Mouse (Mus musculus): ENCODE measurements around the gene Sap30l. TPM values are rescaled to one million over a fixed set of nuclear protein-coding genes. Genes with fewer than 3 reads are reported as not detected.
A peak's percentile ranks its signal among the peaks of the same experiment; 100 is the strongest.

Gene Sap30l
- polyA plus RNA-seq, 1 experiment from 2014 or later: 21.1 TPM

GRCm38 (mm10) chr11:57773936-57774335 is 27.5 kb upstream of the Sap30l start:
- H3K36me3 ChIP-seq: peaks cover 28% of the 10 kb centered on the region
- H3K4me3 ChIP-seq (replicated peaks): no peak overlapping the region
- no peaks in the 10 kb centered on the region for H3K9me3 ChIP-seq
- H3K27me3 ChIP-seq: 0 out of 2 replicates have a peak, but pooled peaks cover 22% of the 10 kb centered on the region
- no peak overlapping the region for H3K27ac ChIP-seq
- peaks cover 25% of the 10 kb centered on the region for H3K4me1 ChIP-seq (replicated peaks)
- no peak overlapping the region; the same call in 1 of the 2 replicates for H3K9ac ChIP-seq (replicated peaks)
- WGBS: 10% methylated on average over 4 of the region's 4 CpGs
- ATAC-seq (ENCODE audit: insufficient number of reproducible peaks, insufficient read depth, low FRiP score, low TSS enrichment, low read depth): no peak
- H3K4me2 ChIP-seq: no peak overlapping the region

- Histone ChIP-seq H3K36me3 (peaks cover 15% of the 10 kb centered on the region), H3K4me1 (replicated peaks) (peaks cover 38% of the 10 kb centered on the region), H3K27me3 (0 out of 2 replicates have a peak, but pooled peaks cover 22% of the 10 kb centered on the region), H3K9me3 (no peaks in the 10 kb centered on the region), H3K4me3 (replicated peaks) (no peak overlapping the region), H3K4me2 (no peak overlapping the region), H3K9ac (replicated peaks) (no peak overlapping the region), H3K27ac (no peak overlapping the region)
- WGBS: 71% methylated on average over 6 of the region's 6 CpGs
- no peak for ATAC-seq (ENCODE audit: insufficient number of reproducible peaks, insufficient read depth, low FRiP score, low TSS enrichment, low read depth)
Measured at GRCm38 (mm10) chr11:57775868-57776267, 25.6 kb upstream of the Sap30l start.

- no peaks in the 10 kb centered on the region for H3K9me3 ChIP-seq
- no peak overlapping the region for H3K4me3 ChIP-seq (replicated peaks)
- no peak overlapping the region for H3K9ac ChIP-seq (replicated peaks)
- H3K36me3 ChIP-seq: peaks cover 15% of the 10 kb centered on the region
- H3K27ac ChIP-seq: no peak overlapping the region
- no peak for ATAC-seq (ENCODE audit: insufficient number of reproducible peaks, insufficient read depth, low FRiP score, low TSS enrichment, low read depth)
- no peak overlapping the region for H3K4me2 ChIP-seq
- peaks cover 38% of the 10 kb centered on the region for H3K4me1 ChIP-seq (replicated peaks)
- H3K27me3 ChIP-seq: peaks cover 24% of the 10 kb centered on the region; the same call in 1 of the 2 replicates
- WGBS: 94% methylated on average over 3 of the region's 3 CpGs
Measured at GRCm38 (mm10) chr11:57776546-57776945, 24.9 kb upstream of the Sap30l start.

GRCm38 (mm10) chr11:57778349-57778748 is 23.1 kb upstream of the Sap30l start:
- Histone ChIP-seq H3K9ac (replicated peaks) (no peak overlapping the region), H3K36me3 (peaks cover 15% of the 10 kb centered on the region; the same call in 1 of the 2 replicates), H3K4me3 (replicated peaks) (no peak overlapping the region), H3K4me1 (replicated peaks) (peaks cover 33% of the 10 kb centered on the region), H3K9me3 (no peaks in the 10 kb centered on the region), H3K27ac (0 out of 2 replicates have a peak overlapping the region, but pooled peaks have one; percentile 18), H3K27me3 (peaks cover 28% of the 10 kb centered on the region; the same call in 1 of the 2 replicates), H3K4me2 (no peak overlapping the region)
- 23% methylated on average over 5 of the region's 5 CpGs for WGBS
- peak; percentile 44; the same call in 1 of the 2 replicates for ATAC-seq (ENCODE audit: insufficient number of reproducible peaks, insufficient read depth, low FRiP score, low TSS enrichment, low read depth)

DNA sequence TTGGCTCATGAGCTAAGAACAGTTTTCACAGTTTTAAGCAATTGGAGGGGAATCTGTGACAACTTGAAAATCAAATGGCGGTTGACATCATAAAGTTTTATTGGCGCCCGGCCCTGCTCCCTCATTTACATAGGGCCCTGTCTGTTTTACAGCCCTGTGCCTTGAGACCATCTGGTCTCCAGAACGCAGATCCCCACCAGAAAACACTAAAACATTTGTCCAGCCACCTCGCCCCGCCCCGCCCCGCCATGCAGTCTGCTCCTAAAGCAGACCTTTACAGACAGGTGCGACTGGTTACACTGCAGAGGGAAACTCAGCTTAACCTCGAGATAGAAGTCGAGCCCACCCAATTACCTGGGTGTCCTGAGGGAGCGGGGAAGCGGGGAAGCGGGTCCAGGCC is 21.6 kb upstream of the Sap30l start:
- no peak overlapping the region for H3K4me3 ChIP-seq (replicated peaks)
- H3K9ac ChIP-seq (replicated peaks): no peak overlapping the region
- H3K27me3 ChIP-seq: peaks cover 24% of the 10 kb centered on the region; the same call in 1 of the 2 replicates
- peaks cover 20% of the 10 kb centered on the region; the same call in 1 of the 2 replicates for H3K36me3 ChIP-seq
- H3K9me3 ChIP-seq: no peaks in the 10 kb centered on the region
- peak overlapping the region; percentile 64; the same call in 1 of the 2 replicates for H3K27ac ChIP-seq
- no peak for ATAC-seq (ENCODE audit: insufficient number of reproducible peaks, insufficient read depth, low FRiP score, low TSS enrichment, low read depth)
- peaks cover 23% of the 10 kb centered on the region for H3K4me1 ChIP-seq (replicated peaks)
- WGBS: 13% methylated on average over 14 of the region's 14 CpGs
- H3K4me2 ChIP-seq: no peak overlapping the region

GRCm38 (mm10) chr11:57786616-57787418 is 14.6 kb upstream of the Sap30l start:
- Histone ChIP-seq H3K27me3 (peaks cover under 1% of the 10 kb centered on the region; the same call in 1 of the 2 replicates), H3K9me3 (no peaks in the 10 kb centered on the region), H3K4me3 (replicated peaks) (no peak overlapping the region), H3K27ac (peak overlapping the region; percentile 7; the same call in 1 of the 2 replicates), H3K4me1 (replicated peaks) (0 out of 2 replicates have a peak, but pooled peaks cover 9% of the 10 kb centered on the region), H3K9ac (replicated peaks) (no peak overlapping the region), H3K4me2 (no peak overlapping the region), H3K36me3 (peaks cover 16% of the 10 kb centered on the region; the same call in 1 of the 2 replicates)
- ATAC-seq (ENCODE audit: insufficient number of reproducible peaks, insufficient read depth, low FRiP score, low TSS enrichment, low read depth): no peak
- WGBS: 48% methylated on average over 18 of the region's 18 CpGs

- Histone ChIP-seq H3K4me1 (replicated peaks) (0 out of 2 replicates have a peak, but pooled peaks cover 9% of the 10 kb centered on the region), H3K9me3 (no peaks in the 10 kb centered on the region), H3K9ac (replicated peaks) (no peak overlapping the region), H3K4me3 (replicated peaks) (no peak overlapping the region), H3K27me3 (no peaks in the 10 kb centered on the region; the same call in 1 of the 2 replicates), H3K4me2 (no peak overlapping the region), H3K27ac (no peak overlapping the region), H3K36me3 (peaks cover 11% of the 10 kb centered on the region; the same call in 1 of the 2 replicates)
- 39% methylated on average over 3 of the region's 3 CpGs for WGBS
- ATAC-seq (ENCODE audit: insufficient number of reproducible peaks, insufficient read depth, low FRiP score, low TSS enrichment, low read depth): no peak
Measured at GRCm38 (mm10) chr11:57787913-57788312, 13.5 kb upstream of the Sap30l start.

GRCm38 (mm10) chr11:57790866-57791535 is 10.4 kb upstream of the Sap30l start:
- Histone ChIP-seq H3K9me3 (no peaks in the 10 kb centered on the region), H3K36me3 (no peaks in the 10 kb centered on the region), H3K9ac (replicated peaks) (no peak overlapping the region), H3K4me2 (no peak overlapping the region; the same call in 1 of the 2 replicates), H3K4me3 (replicated peaks) (no peak overlapping the region), H3K27me3 (peaks cover 4% of the 10 kb centered on the region; the same call in 1 of the 2 replicates), H3K4me1 (replicated peaks) (0 out of 2 replicates have a peak, but pooled peaks cover 9% of the 10 kb centered on the region), H3K27ac (no peak overlapping the region)
- ATAC-seq (ENCODE audit: insufficient number of reproducible peaks, insufficient read depth, low FRiP score, low TSS enrichment, low read depth): no peak
- WGBS: 34% methylated on average over 21 of the region's 21 CpGs

DNA sequence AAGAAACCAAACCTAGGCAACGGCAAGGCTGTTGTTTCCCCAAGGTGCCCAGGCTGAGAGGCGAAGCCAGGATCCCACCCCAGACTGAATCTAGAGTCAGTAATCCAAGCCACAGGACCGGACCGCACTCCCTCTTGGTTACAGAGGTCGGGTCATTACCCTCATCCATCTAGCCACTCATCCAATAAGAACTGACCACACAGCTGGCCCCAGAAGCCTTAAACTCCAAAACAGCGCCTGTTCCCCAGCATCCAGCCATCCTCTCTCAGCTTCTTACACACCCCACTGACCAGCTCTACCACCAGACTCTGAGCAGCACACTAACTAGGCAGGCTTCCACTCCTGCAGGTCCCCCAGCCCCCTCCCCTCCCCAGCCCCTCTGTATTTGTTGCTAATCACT is 6.4 kb upstream of the Sap30l start:
- H3K36me3 ChIP-seq: no peaks in the 10 kb centered on the region
- H3K4me3 ChIP-seq (replicated peaks): no peak overlapping the region
- no peak overlapping the region for H3K4me2 ChIP-seq
- H3K27me3 ChIP-seq: peaks cover 4% of the 10 kb centered on the region; the same call in 1 of the 2 replicates
- H3K9ac ChIP-seq (replicated peaks): no peak overlapping the region
- ATAC-seq (ENCODE audit: insufficient number of reproducible peaks, insufficient read depth, low FRiP score, low TSS enrichment, low read depth): no peak
- 38% methylated on average over 6 of the region's 6 CpGs for WGBS
- no peak overlapping the region for H3K27ac ChIP-seq
- peaks cover 1% of the 10 kb centered on the region for H3K4me1 ChIP-seq (replicated peaks)
- no peaks in the 10 kb centered on the region for H3K9me3 ChIP-seq

- no peak overlapping the region for H3K27ac ChIP-seq
- no peak overlapping the region for H3K9ac ChIP-seq (replicated peaks)
- H3K27me3 ChIP-seq: peaks cover 4% of the 10 kb centered on the region; the same call in 1 of the 2 replicates
- no peaks in the 10 kb centered on the region for H3K9me3 ChIP-seq
- peaks cover 13% of the 10 kb centered on the region for H3K4me1 ChIP-seq (replicated peaks)
- no peak overlapping the region for H3K4me3 ChIP-seq (replicated peaks)
- no peaks in the 10 kb centered on the region for H3K36me3 ChIP-seq
- no peak overlapping the region for H3K4me2 ChIP-seq
- ATAC-seq (ENCODE audit: insufficient number of reproducible peaks, insufficient read depth, low FRiP score, low TSS enrichment, low read depth): no peak
- WGBS: 80% methylated on average over 9 of the region's 9 CpGs
Measured at GRCm38 (mm10) chr11:57797828-57798227, 3.6 kb upstream of the Sap30l start.

- Histone ChIP-seq H3K4me1 (replicated peaks) (peaks cover 26% of the 10 kb centered on the region), H3K4me3 (replicated peaks) (no peak overlapping the region), H3K9me3 (no peaks in the 10 kb centered on the region), H3K36me3 (no peaks in the 10 kb centered on the region), H3K4me2 (no peak overlapping the region), H3K27ac (no peak overlapping the region), H3K9ac (replicated peaks) (no peak overlapping the region), H3K27me3 (peaks cover 4% of the 10 kb centered on the region; the same call in 1 of the 2 replicates)
- 82% methylated on average over 10 of the region's 10 CpGs for WGBS
- no peak for ATAC-seq (ENCODE audit: insufficient number of reproducible peaks, insufficient read depth, low FRiP score, low TSS enrichment, low read depth)
Measured at GRCm38 (mm10) chr11:57799456-57799855, 2.0 kb upstream of the Sap30l start.
